Mouse (Mus musculus): ENCODE data around the gene Scd2.

DNA sequence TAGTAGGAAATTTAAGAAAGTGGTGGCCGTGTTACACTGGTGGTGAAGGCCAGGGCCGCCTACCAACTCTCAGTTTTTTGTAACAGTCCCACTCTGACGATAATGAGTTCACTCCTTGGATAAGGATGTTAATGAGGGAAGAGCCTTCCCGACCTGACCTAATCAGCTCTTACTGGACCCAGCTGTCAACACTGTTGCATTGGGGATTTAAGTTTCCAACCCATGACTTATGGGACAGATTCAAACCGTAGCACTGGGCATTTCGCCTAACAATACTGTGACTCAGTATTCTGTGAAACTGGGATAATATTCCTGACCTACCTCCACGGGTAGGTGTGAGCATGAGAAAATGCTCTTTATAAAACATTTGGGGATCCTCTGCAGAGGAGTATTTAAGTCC is 12.7 kb downstream of the Scd2 start:
- no peak for TF ChIP-seq CTCF (IDR thresholded peaks at IDR 0.05; ENCODE audit: low read depth)
- no peak for TF ChIP-seq EP300 (IDR thresholded peaks at IDR 0.05; ENCODE audit: low read depth)

Data from liver, postnatal 0 days (tissue).